Mouse (Mus musculus): ENCODE measurements at regions not wholly inside any gene's neighbourhood (a gene's known extent, or its start where the extent isn't known, plus 50 kb on each side); places are given as distances from the start of the nearest gene placed in this dataset.

DNA sequence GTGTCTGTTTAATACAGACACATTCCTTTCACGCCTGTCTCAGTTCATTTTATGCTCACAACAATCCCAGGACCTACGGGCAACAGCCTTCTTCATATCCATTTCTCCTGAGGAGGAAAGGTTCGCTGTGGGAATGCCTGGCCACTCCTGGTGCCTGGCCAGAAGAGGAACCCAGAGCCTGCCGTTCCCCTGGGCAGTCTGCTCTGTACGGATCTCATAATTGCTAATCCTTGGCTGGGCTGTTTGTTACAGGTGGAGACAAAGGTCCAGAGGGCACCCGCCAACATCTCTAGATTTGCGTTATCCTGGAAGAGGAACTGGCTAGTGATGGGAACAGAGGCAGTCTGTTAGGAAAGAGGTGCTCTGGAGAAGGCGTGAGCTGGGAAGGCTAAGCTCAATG, 53.4 kb upstream of the Alk start:
- DNase-seq (ENCODE audit: low spot score): no peak
- Histone ChIP-seq H3K4me1 (ENCODE audit: control insufficient read depth, insufficient read depth, low read length) (no peaks in the 10 kb centered on the region), H3K4me3 (replicated peaks; ENCODE audit: low read length) (no peak overlapping the region), H3K27ac (replicated peaks; ENCODE audit: low read depth, low read length) (no peak overlapping the region), H3K4me2 (replicated peaks; ENCODE audit: low read depth, low read length, severe bottlenecking) (no peak overlapping the region), H3K9ac (ENCODE audit: low read depth, low read length, severe bottlenecking) (no peak overlapping the region), H3K9me3 (ENCODE audit: control insufficient read depth, low read length) (no peaks in the 10 kb centered on the region), H3K36me3 (ENCODE audit: control insufficient read depth, insufficient read depth, low read length) (no peaks in the 10 kb centered on the region), H3K27me3 (ENCODE audit: control insufficient read depth, insufficient read depth, low read length) (no peaks in the 10 kb centered on the region)
- 58% methylated on average over 8 of the region's 8 CpGs for WGBS
- no peak for TF ChIP-seq POLR2A (IDR thresholded peaks at IDR 0.05; ENCODE audit: borderline replicate concordance, extremely low read depth, insufficient read depth, insufficient read length)
- ATAC-seq (ENCODE audit: low FRiP score, low read depth): no peak
